ENCODE assay signal across 19 mouse cellular contexts in the genomic region with DNA sequence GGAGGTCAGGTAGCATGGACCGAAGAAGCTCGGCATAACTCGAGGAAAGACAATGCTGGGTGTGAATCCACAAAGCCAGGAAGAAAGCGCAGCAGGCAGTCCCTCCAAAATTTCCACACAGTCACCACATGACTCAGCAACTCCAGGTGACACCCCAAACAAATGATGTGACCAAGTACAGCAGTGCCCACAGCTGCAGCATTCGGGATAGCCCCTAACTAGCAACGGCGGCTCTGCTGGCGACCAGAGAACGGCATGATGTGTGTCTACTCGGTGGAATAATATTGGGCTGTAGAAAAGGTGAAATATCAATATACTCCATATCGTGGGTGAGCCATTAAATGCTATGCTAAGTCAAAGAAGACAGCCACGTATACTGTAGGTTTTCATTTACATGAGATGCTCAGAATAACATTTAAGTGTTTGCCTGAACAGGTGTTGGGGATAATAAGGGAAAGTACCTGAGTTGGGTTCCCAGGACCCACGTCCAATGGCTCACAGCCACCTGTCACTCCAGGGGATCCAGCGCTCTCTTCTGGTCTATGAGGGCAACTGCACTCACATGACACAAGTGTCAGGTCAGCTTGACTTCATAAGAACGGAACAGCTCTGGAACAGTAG. TPM values are rescaled to one million over a fixed set of nuclear protein-coding genes. Genes with fewer than 3 reads are reported as not detected.
DNase-seq lines count a peak whose midpoint lies in the region; TF ChIP-seq lines count a peak whose summit lies in the region.
"Had no signal": no experiment of that assay in that cellular context is flagged by ENCODE, and none has a peak within 500 bp of the region (broad histone marks: within the 10 kb centered on the region; RNA-seq: fewer than 3 reads in every experiment).

No protein-coding gene starts in this region.

- H3K27ac ChIP-seq in heart, adult 2 months = peak overlapping the region; percentile 48
- H3K27ac ChIP-seq in liver, adult 2 months (replicated peaks; ENCODE audit: insufficient read depth, low read depth, low read length) = no peak overlapping the region
- no peak overlapping the region for H3K27ac ChIP-seq in bone marrow, adult 2 months (ENCODE audit: control insufficient read depth, insufficient read depth, low read depth, low read length, poor library complexity)
- H3K27ac ChIP-seq: heart, embryonic 15.5 days; hindbrain, embryonic 15.5 days; lung, embryonic 15.5 days; midbrain, embryonic 13.5 days; stomach, embryonic 15.5 days had no signal

- H3K4me3 ChIP-seq in heart, adult 2 months = no peak overlapping the region
- H3K4me3 ChIP-seq in liver, adult 2 months (ENCODE audit: insufficient read depth, low read depth, low read length) = no peak overlapping the region
- no peak overlapping the region for H3K4me3 ChIP-seq in bone marrow, adult 2 months (replicated peaks; ENCODE audit: control insufficient read depth, low read depth, low read length)
- H3K4me3 ChIP-seq: heart, embryonic 15.5 days; hindbrain, embryonic 15.5 days; lung, embryonic 15.5 days; midbrain, embryonic 13.5 days; stomach, embryonic 15.5 days had no signal

- intact Hi-C loops in heart, adult 2 months (cut with DNase I) = loop anchor here (5.0 kb wide), 1 partner anchor 245 kb away; no protein-coding TSS in a partner anchor
- intact Hi-C loops in heart, postnatal 25 days (cut with DNase I) = loop anchor here (10.0 kb wide), 1 partner anchor 387 kb away; no protein-coding TSS in a partner anchor

- TF ChIP-seq POLR2A in heart, adult 2 months (IDR thresholded peaks at IDR 0.05; ENCODE audit: insufficient read depth, low read depth, low read length) = no peak
- no peak for TF ChIP-seq POLR2A in liver, adult 2 months (IDR thresholded peaks at IDR 0.05; ENCODE audit: extremely low read depth, insufficient read depth, low read length)
- no peak for TF ChIP-seq POLR2A in bone marrow, adult 2 months (IDR thresholded peaks at IDR 0.05; ENCODE audit: borderline replicate concordance, control insufficient read depth, low read depth, low read length)

- 78% methylated on average over 15 of the region's 15 CpGs for WGBS in heart, adult 2 months
- WGBS in liver, adult 2 months = 89% methylated on average over 15 of the region's 15 CpGs
- WGBS in bone marrow, adult 2 months = 75% methylated on average over 15 of the region's 15 CpGs

- DNase-seq in heart, adult 2 months = no peak
- no peak for DNase-seq in heart, adult 11 months
- no peak for DNase-seq in liver, adult 2 months (ENCODE audit: extremely low read depth, low read depth, low spot score)
- no peak for DNase-seq in liver
- peak; percentile 34 to 39 for DNase-seq in B cell, adult 2 months
- no peak for DNase-seq in heart, postnatal 25 days (ENCODE audit: low spot score)
- no peak for DNase-seq in frontal cortex, postnatal 25 days (ENCODE audit: low spot score in 2 of 2)
- DNase-seq: cerebellum, adult 18-20 months; layer of hippocampus, adult 9-11 months; left cerebral cortex, postnatal 4 days; right cerebral cortex, postnatal 4 days had no signal

- H3K36me3 ChIP-seq in heart, adult 2 months (ENCODE audit: control insufficient read depth, insufficient read depth, low read length) = no peaks in the 10 kb centered on the region
- H3K36me3 ChIP-seq in liver, adult 2 months (ENCODE audit: control insufficient read depth, insufficient read depth, low read length) = peaks cover 5% of the 10 kb centered on the region; the same call in 1 of the 2 replicates

- no peak overlapping the region for H3K9ac ChIP-seq in heart, adult 2 months (ENCODE audit: low read depth, low read length)
- H3K9ac ChIP-seq in liver, adult 2 months (ENCODE audit: low read depth, low read length) = no peak overlapping the region
- H3K9ac ChIP-seq: heart, embryonic 15.5 days; hindbrain, embryonic 15.5 days; lung, embryonic 15.5 days; midbrain, embryonic 13.5 days; stomach, embryonic 15.5 days had no signal

- no peaks in the 10 kb centered on the region for H3K79me2 ChIP-seq in heart, adult 2 months (replicated peaks; ENCODE audit: control insufficient read depth, insufficient read depth, low read length)
- no peaks in the 10 kb centered on the region for H3K79me2 ChIP-seq in liver, adult 2 months (ENCODE audit: control insufficient read depth, insufficient read depth, low read length)

- TF ChIP-seq CTCF in heart, adult 2 months (IDR thresholded peaks at IDR 0.05) = peak; percentile 45
- peak; percentile 29; the same call in 1 of the 2 replicates for TF ChIP-seq CTCF in liver, adult 2 months (IDR thresholded peaks at IDR 0.05; ENCODE audit: low read depth, low read length)
- TF ChIP-seq CTCF in bone marrow, adult 2 months (IDR thresholded peaks at IDR 0.05; ENCODE audit: control insufficient read depth, insufficient read depth, low read length) = peak; percentile 31; the same call in 1 of the 2 replicates

- no peaks in the 10 kb centered on the region for H3K27me3 ChIP-seq in heart, adult 2 months (ENCODE audit: control insufficient read depth, insufficient read depth, low read length)
- no peaks in the 10 kb centered on the region for H3K27me3 ChIP-seq in liver, adult 2 months (ENCODE audit: control insufficient read depth, insufficient read depth, low read length)
- H3K27me3 ChIP-seq: heart, embryonic 15.5 days; hindbrain, embryonic 15.5 days; lung, embryonic 15.5 days; midbrain, embryonic 13.5 days; stomach, embryonic 15.5 days had no signal

- TF ChIP-seq EP300 in heart, adult 2 months (IDR thresholded peaks at IDR 0.05; ENCODE audit: insufficient read depth, low read depth, low read length) = no peak

- peaks cover 6% of the 10 kb centered on the region for H3K4me1 ChIP-seq in heart, adult 2 months (ENCODE audit: control insufficient read depth, insufficient read depth, low read length)
- no peaks in the 10 kb centered on the region; the same call in 1 of the 2 replicates for H3K4me1 ChIP-seq in liver, adult 2 months (ENCODE audit: control insufficient read depth, insufficient read depth, low read length)
- peaks cover 2% of the 10 kb centered on the region; the same call in 1 of the 2 replicates for H3K4me1 ChIP-seq in bone marrow, adult 2 months (ENCODE audit: control insufficient read depth, insufficient read depth, low read length)
- H3K4me1 ChIP-seq: hindbrain, embryonic 15.5 days; midbrain, embryonic 13.5 days had no signal

RNA-seq across cellular contexts. Expression of gene Heatr6, which starts 34.0 kb away (rescaled TPM):
- 1 to 10 TPM; 6.3 TPM for total RNA-seq in heart, adult 2 months (2021)
- polyA plus RNA-seq in heart, adult 2 months (2012; rRNA removed) = 5.4 and 8.4 TPM in 2 replicates
- total RNA-seq in liver, adult 2 months (2014; rRNA removed) = 6.5 and 8.9 TPM in 2 replicates
- 9.7 and 9.8 TPM in 2 replicates for polyA plus RNA-seq in liver, adult 2 months (2012; rRNA removed)
- 3.6 and 13.1 TPM in 2 replicates for polyA plus RNA-seq in bone marrow, adult 2 months (2011; ENCODE audit: insufficient read depth, insufficient read length, low replicate concordance, missing spikeins)
- 1 to 10 TPM; 5.3 to 5.9 TPM for total RNA-seq in heart, postnatal 25 days (2021)

RNA-seq across cellular contexts. Expression of gene Wfdc21, which starts 40.8 kb away (rescaled TPM):
- total RNA-seq in heart, adult 2 months (2021) = not detected
- 1.3 and 2.8 TPM in 2 replicates for polyA plus RNA-seq in heart, adult 2 months (2012; rRNA removed)
- total RNA-seq in liver, adult 2 months (2014; rRNA removed) = 1,058 and 3,004 TPM in 2 replicates
- polyA plus RNA-seq in liver, adult 2 months (2012; rRNA removed) = 2,463 and 2,494 TPM in 2 replicates
- 220 and 706 TPM in 2 replicates for polyA plus RNA-seq in bone marrow, adult 2 months (2011; ENCODE audit: insufficient read depth, insufficient read length, low replicate concordance, missing spikeins)
- total RNA-seq in heart, postnatal 25 days (2021) = not detected
- total RNA-seq: left cerebral cortex, postnatal 4 days had no signal
- polyA plus RNA-seq: C2C12; forebrain, embryonic 16.5 days; hindbrain, embryonic 15.5 days had no signal

Comparison
In these comparisons a context has a peak if more than half of its experiments do, and no peak if none do; other contexts are left out.
1. DNase-seq: peak in B cell, adult 2 months (2 of 2); none in heart, adult 2 months (0 of 2), heart, adult 11 months (single experiment), liver, adult 2 months (single experiment), liver (single experiment), heart, postnatal 25 days (single experiment) and frontal cortex, postnatal 25 days (0 of 2).
2. RNA of gene Wfdc21, which starts 40.8 kb away (total RNA-seq): 1,058 to 3,004 TPM in liver, adult 2 months; not detected in heart, adult 2 months and not detected in heart, postnatal 25 days; every median in the first group is over 1,000 times any median in the second.
3. Peak in every context shown above with its lines, with median percentiles within 50 percentile points of each other: CTCF ChIP-seq.